In genomic region chr1:77972301-77972717, GRCm38 (mm10) we compare ENCODE assay signal across 9 mouse cellular contexts.
DNase-seq lines count a peak whose midpoint lies in the region; ATAC-seq and TF ChIP-seq lines count a peak whose summit lies in the region.
"Had no signal": no experiment of that assay in that cellular context is flagged by ENCODE, and none has a peak within 500 bp of the region (broad histone marks: within the 10 kb centered on the region; RNA-seq: fewer than 3 reads in every experiment).

No protein-coding gene starts in this region.

- 9% methylated on average over 9 of the region's 9 CpGs for WGBS in kidney, embryonic 14.5 days

- H3K36me3 ChIP-seq in G1E (replicated peaks) = no peaks in the 10 kb centered on the region
- H3K36me3 ChIP-seq in kidney, embryonic 14.5 days (ENCODE audit: control insufficient read depth, insufficient read depth, low read length) = no peaks in the 10 kb centered on the region
- H3K36me3 ChIP-seq: stomach, embryonic 15.5 days had no signal

- H3K9me3 ChIP-seq in G1E (replicated peaks) = no peaks in the 10 kb centered on the region
- H3K9me3 ChIP-seq in kidney, embryonic 14.5 days (ENCODE audit: control insufficient read depth, low read length) = no peaks in the 10 kb centered on the region
- H3K9me3 ChIP-seq: stomach, embryonic 15.5 days had no signal

- H3K4me2 ChIP-seq in kidney, embryonic 14.5 days (replicated peaks; ENCODE audit: low read depth, low read length) = no peak overlapping the region
- H3K4me2 ChIP-seq: stomach, embryonic 15.5 days had no signal

- H3K27ac ChIP-seq in kidney, embryonic 14.5 days (ENCODE audit: low read depth, low read length) = no peak overlapping the region
- H3K27ac ChIP-seq: stomach, embryonic 15.5 days had no signal

- H3K4me3 ChIP-seq in G1E (ENCODE audit: low read depth, low read length) = no peak overlapping the region
- H3K4me3 ChIP-seq in kidney, embryonic 14.5 days (ENCODE audit: low read length) = no peak overlapping the region
- H3K4me3 ChIP-seq: stomach, embryonic 15.5 days had no signal

- H3K27me3 ChIP-seq in G1E (ENCODE audit: insufficient read depth, low read length) = peaks cover 2% of the 10 kb centered on the region; the same call in 1 of the 2 replicates
- peaks cover 7% of the 10 kb centered on the region; the same call in 1 of the 2 replicates for H3K27me3 ChIP-seq in kidney, embryonic 14.5 days (ENCODE audit: control insufficient read depth, insufficient read depth, low read length)
- H3K27me3 ChIP-seq: stomach, embryonic 15.5 days had no signal

- no peaks in the 10 kb centered on the region for H3K4me1 ChIP-seq in G1E (ENCODE audit: insufficient read depth, low read depth, low read length)
- no peaks in the 10 kb centered on the region for H3K4me1 ChIP-seq in kidney, embryonic 14.5 days (ENCODE audit: control insufficient read depth, insufficient read depth, low read length)
- H3K4me1 ChIP-seq: stomach, embryonic 15.5 days had no signal

- peak; percentile 86 for TF ChIP-seq CTCF in G1E (IDR thresholded peaks at IDR 0.05; ENCODE audit: low read depth, low read length)

- peak overlapping the region; percentile 4; the same call in 1 of the 2 replicates for H3K9ac ChIP-seq in kidney, embryonic 14.5 days (ENCODE audit: low read depth, low read length)
- H3K9ac ChIP-seq: stomach, embryonic 15.5 days had no signal

- DNase-seq in 3134 (ENCODE audit: extremely low read depth, insufficient read length, low spot score) (peak; percentile 15), G1E (ENCODE audit: low spot score) (no peak)
- DNase-seq in cerebellum, adult 9-10 months = peak; percentile 13
- peak; percentile 35 to 38 for DNase-seq in frontal cortex, postnatal 36 days (ENCODE audit: low spot score in 2 of 2)
- DNase-seq in lung, adult 18-20 months = peak; percentile 14 to 24
- DNase-seq in retina, adult 2 months (ENCODE audit: low read depth, low spot score) = peak; percentile 44
- no peak for DNase-seq in spleen, postnatal 36 days (ENCODE audit: low spot score in 2 of 2)

- 0 out of 2 replicates have a peak, but pooled peaks have one; percentile 40 for ATAC-seq in G1E (ENCODE audit: extremely low read depth, insufficient number of reproducible peaks, low FRiP score, poor library complexity, severe bottlenecking)
- ATAC-seq in kidney, embryonic 14.5 days (ENCODE audit: low FRiP score, low TSS enrichment) = no peak

Comparison
In these comparisons a context has a peak if more than half of its experiments do, and no peak if none do; other contexts are left out.
1. DNase-seq: peak in 3134 (single experiment), cerebellum, adult 9-10 months (single experiment), frontal cortex, postnatal 36 days (2 of 2), lung, adult 18-20 months (2 of 2) and retina, adult 2 months (single experiment); none in G1E (single experiment) and spleen, postnatal 36 days (0 of 2).